Mouse (Mus musculus): ENCODE measurements around the gene Hist1h2bk. TPM values are rescaled to one million over a fixed set of nuclear protein-coding genes. Genes with fewer than 3 reads are reported as not detected.

Gene Hist1h2bk
- polyA plus RNA-seq, 1 experiment: 2.9 TPM

Other genes starting within 250 kb of the Hist1h2bk start
- gene Hist1h2an, start 248.7 kb upstream of the Hist1h2bk start, polyA plus RNA-seq (2012; ENCODE audit: insufficient read depth, insufficient read length, missing spikeins): not detected in 2 replicates
- not detected in 2 replicates for gene Hist1h2bp, start 248.4 kb upstream of the Hist1h2bk start, polyA plus RNA-seq (2012; ENCODE audit: insufficient read depth, insufficient read length, missing spikeins)
- gene Hist1h2bq, start 225.7 kb upstream of the Hist1h2bk start, polyA plus RNA-seq (2012; ENCODE audit: insufficient read depth, insufficient read length, missing spikeins): 3.2 and 6.5 TPM in 2 replicates
- gene Hist1h2ao, start 225.4 kb upstream of the Hist1h2bk start, polyA plus RNA-seq (2012; ENCODE audit: insufficient read depth, insufficient read length, missing spikeins): not detected in 2 replicates
- gene Hist1h4m, start 224.1 kb upstream of the Hist1h2bk start, polyA plus RNA-seq (2012; ENCODE audit: insufficient read depth, insufficient read length, missing spikeins): 5.2 and 6.8 TPM in 2 replicates
- gene Hist1h4n, start 203.7 kb upstream of the Hist1h2bk start, polyA plus RNA-seq (2012; ENCODE audit: insufficient read depth, insufficient read length, missing spikeins): not detected in 2 replicates
- 14.7 and 15.1 TPM in 2 replicates for gene Hist1h2ap, start 202.4 kb upstream of the Hist1h2bk start, polyA plus RNA-seq (2012; ENCODE audit: insufficient read depth, insufficient read length, missing spikeins)
- gene Hist1h2br, start 202.1 kb upstream of the Hist1h2bk start, polyA plus RNA-seq (2012; ENCODE audit: insufficient read depth, insufficient read length, missing spikeins): 4.5 and 8.6 TPM in 2 replicates
- gene Zfp184, start 90.8 kb upstream of the Hist1h2bk start, polyA plus RNA-seq (2012; ENCODE audit: insufficient read depth, insufficient read length, missing spikeins): 0.25 and 0.76 TPM in 2 replicates
- gene Pom121l2, start 54.7 kb upstream of the Hist1h2bk start, polyA plus RNA-seq (2012; ENCODE audit: insufficient read depth, insufficient read length, missing spikeins): not detected in 2 replicates
- gene Prss16, start 26.1 kb upstream of the Hist1h2bk start, polyA plus RNA-seq (2012; ENCODE audit: insufficient read depth, insufficient read length, missing spikeins): 3.0 and 3.4 TPM in 2 replicates
- gene Hist1h2ah, start 302 bp upstream of the Hist1h2bk start, polyA plus RNA-seq (2012; ENCODE audit: insufficient read depth, insufficient read length, missing spikeins): not detected in 2 replicates
- gene Hist1h4i, start 5.5 kb downstream of the Hist1h2bk start, polyA plus RNA-seq (2012; ENCODE audit: insufficient read depth, insufficient read length, missing spikeins): 7.5 and 8.2 TPM in 2 replicates
- 5.0 and 7.4 TPM in 2 replicates for gene Hist1h2ag, start 7.1 kb downstream of the Hist1h2bk start, polyA plus RNA-seq (2012; ENCODE audit: insufficient read depth, insufficient read length, missing spikeins)
- gene Hist1h2bj, start 7.3 kb downstream of the Hist1h2bk start, polyA plus RNA-seq (2012; ENCODE audit: insufficient read depth, insufficient read length, missing spikeins): 1.4 and 4.4 TPM in 2 replicates
- gene Vmn1r188, start 48.6 kb downstream of the Hist1h2bk start, polyA plus RNA-seq (2012; ENCODE audit: insufficient read depth, insufficient read length, missing spikeins): not detected in 2 replicates
- gene Vmn1r189, start 70.0 kb downstream of the Hist1h2bk start, polyA plus RNA-seq (2012; ENCODE audit: insufficient read depth, insufficient read length, missing spikeins): not detected in 2 replicates
- gene Vmn1r191, start 148.1 kb downstream of the Hist1h2bk start, polyA plus RNA-seq (2012; ENCODE audit: insufficient read depth, insufficient read length, missing spikeins): not detected in 2 replicates
- gene Vmn1r192, start 155.3 kb downstream of the Hist1h2bk start, polyA plus RNA-seq (2012; ENCODE audit: insufficient read depth, insufficient read length, missing spikeins): not detected in 2 replicates
- gene Vmn1r193, start 187.3 kb downstream of the Hist1h2bk start, polyA plus RNA-seq (2012; ENCODE audit: insufficient read depth, insufficient read length, missing spikeins): not detected in 2 replicates
- gene Vmn1r194, start 208.3 kb downstream of the Hist1h2bk start, polyA plus RNA-seq (2012; ENCODE audit: insufficient read depth, insufficient read length, missing spikeins): not detected in 2 replicates
- gene Vmn1r195, start 234.7 kb downstream of the Hist1h2bk start, polyA plus RNA-seq (2012; ENCODE audit: insufficient read depth, insufficient read length, missing spikeins): not detected in 2 replicates

Measured in bone marrow macrophage, adult 2 months (primary cell).